Mouse (Mus musculus): ENCODE results near the gene Dnah10. TPM values are rescaled to one million over a fixed set of nuclear protein-coding genes. Genes with fewer than 3 reads are reported as not detected.

Gene Dnah10
- polyA plus RNA-seq (2011; ENCODE audit: insufficient read length, low read depth, missing spikeins): 0.25 and 0.30 TPM in 2 replicates

DNA sequence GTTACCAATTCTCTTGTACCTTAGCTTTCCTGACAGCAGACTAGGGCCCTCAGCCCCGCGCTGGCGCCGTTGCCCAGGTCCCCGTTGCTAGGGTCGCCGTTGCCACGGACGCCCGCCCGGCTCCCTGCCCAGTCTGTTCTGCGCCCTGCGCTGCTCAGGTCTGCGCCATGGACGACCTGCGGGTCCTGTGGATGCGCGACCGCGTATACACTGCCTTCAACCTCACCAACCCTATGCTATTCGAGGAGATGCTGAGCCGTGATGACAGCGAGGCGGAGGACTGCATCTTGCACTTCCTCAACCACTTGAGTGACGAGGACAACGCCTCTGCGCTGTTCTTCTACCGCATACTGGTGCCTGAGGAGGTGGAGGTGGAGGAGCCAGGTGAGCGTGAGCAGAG, at the start of gene Dnah10:
Gene Dnah10, plus strand, starts transcription at position 89 of the 400 bp plus-strand sequence.
- no peak for TF ChIP-seq CTCF (IDR thresholded peaks at IDR 0.05; ENCODE audit: borderline replicate concordance, insufficient read depth, low read length)
- no peak for TF ChIP-seq POLR2A (IDR thresholded peaks at IDR 0.05; ENCODE audit: low read depth, low read length)
- H3K27ac ChIP-seq (ENCODE audit: insufficient read depth, low read length): no peak within 1 kb of the TSS
- H3K4me1 ChIP-seq (ENCODE audit: control insufficient read depth, insufficient read depth, low read length): no peaks in the 10 kb centered on the region
- H3K4me3 ChIP-seq (ENCODE audit: insufficient read depth, low read length): no peak within 1 kb of the TSS

DNA sequence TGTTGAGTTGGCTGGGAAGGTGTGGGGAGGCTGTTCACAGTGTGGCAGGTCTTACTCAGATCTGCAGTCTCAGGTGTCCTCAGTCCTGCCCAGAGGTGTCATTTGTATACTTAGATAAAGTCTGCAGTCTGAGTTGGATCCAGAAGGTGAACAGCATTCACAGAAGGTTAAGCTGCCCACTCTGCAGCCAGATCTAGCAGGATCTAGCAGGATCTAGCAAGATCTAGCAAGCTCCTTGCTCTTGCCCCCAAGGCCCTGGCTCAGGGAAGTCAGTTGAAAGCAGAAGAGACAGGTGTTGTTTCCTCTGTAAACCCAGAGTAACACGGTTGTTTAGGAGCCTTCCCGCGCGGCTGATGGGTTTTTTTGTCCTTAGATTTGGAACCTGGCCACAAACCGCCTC, 11.1 kb upstream of the Dnah10 start:
- H3K4me3 ChIP-seq (ENCODE audit: insufficient read depth, low read length): no peak overlapping the region
- no peak for TF ChIP-seq POLR2A (IDR thresholded peaks at IDR 0.05; ENCODE audit: low read depth, low read length)
- TF ChIP-seq CTCF (IDR thresholded peaks at IDR 0.05; ENCODE audit: borderline replicate concordance, insufficient read depth, low read length): no peak

DNA sequence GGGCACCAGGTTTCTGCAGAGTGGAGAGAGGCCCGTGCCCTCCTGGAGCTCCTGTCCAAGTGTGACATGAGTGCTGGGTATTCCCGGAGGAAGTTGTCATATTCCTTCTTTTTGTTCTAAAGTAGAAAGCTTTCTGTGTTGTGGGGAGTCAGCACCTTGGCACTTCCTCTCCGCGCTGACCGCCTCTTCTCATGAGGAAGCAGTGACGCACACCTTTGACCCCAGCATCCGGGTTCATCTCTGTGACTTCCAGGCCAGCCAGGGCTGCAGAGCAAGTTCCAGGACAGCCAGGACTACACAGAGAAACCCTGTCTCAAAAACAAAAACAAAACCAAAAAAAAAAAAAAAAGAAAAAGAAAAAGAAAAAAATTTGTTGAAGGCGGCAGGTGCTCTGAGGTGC, 9.8 kb upstream of the Dnah10 start:
- H3K4me3 ChIP-seq (ENCODE audit: insufficient read depth, low read length): no peak overlapping the region
- TF ChIP-seq POLR2A (IDR thresholded peaks at IDR 0.05; ENCODE audit: low read depth, low read length): no peak
- no peak for TF ChIP-seq CTCF (IDR thresholded peaks at IDR 0.05; ENCODE audit: borderline replicate concordance, insufficient read depth, low read length)
- no peaks in the 10 kb centered on the region for H3K4me1 ChIP-seq (ENCODE audit: control insufficient read depth, insufficient read depth, low read length)
- H3K27ac ChIP-seq (ENCODE audit: insufficient read depth, low read length): no peak overlapping the region

More for the DNA sequence above, 11.1 kb upstream of the Dnah10 start:
- Histone ChIP-seq H3K27ac (ENCODE audit: insufficient read depth, low read length) (no peak overlapping the region), H3K4me1 (ENCODE audit: control insufficient read depth, insufficient read depth, low read length) (no peaks in the 10 kb centered on the region)

DNA sequence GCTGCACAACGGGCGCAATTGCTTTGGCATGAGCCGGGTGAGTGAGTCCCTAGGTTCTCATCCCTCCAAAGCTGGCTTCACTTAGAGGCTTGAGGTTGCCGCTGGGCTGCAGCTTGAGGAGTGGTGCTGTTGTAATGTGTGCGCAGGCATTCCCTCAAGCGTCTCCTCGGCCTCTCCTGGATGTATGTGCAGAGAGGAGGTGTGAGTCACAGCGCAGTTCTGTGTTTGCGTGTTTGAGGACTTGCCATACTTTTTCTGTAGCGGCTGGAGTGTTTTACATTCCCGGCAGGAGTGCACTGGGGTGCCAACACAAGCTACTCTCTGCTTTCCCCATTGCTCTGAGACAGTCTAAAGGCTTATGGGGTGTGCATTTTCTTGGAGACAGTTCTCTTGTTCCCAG, 6.9 kb upstream of the Dnah10 start:
- no peak for TF ChIP-seq POLR2A (IDR thresholded peaks at IDR 0.05; ENCODE audit: low read depth, low read length)
- TF ChIP-seq CTCF (IDR thresholded peaks at IDR 0.05; ENCODE audit: borderline replicate concordance, insufficient read depth, low read length): no peak
- no peak overlapping the region for H3K4me3 ChIP-seq (ENCODE audit: insufficient read depth, low read length)
- no peaks in the 10 kb centered on the region for H3K4me1 ChIP-seq (ENCODE audit: control insufficient read depth, insufficient read depth, low read length)

DNA sequence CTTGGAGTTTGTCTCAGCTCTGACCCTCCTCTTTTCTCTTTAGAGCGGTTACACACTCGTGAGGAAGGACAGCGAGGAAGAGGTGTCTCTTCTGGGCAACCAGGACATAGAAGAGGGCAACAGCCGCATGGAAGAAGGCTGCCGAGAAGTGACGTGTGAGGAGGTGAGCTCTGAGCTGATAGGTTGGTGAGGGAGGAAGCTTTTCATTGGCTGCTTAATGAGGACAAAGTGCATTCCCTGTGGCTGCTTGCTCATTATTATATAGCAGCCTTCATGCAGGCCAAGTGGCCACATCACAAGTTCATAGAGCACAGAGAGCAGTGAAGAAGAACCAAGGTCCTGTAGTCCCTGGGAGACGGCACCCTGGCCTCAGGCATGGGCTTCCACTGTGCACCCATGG, 6.5 kb upstream of the Dnah10 start:
- TF ChIP-seq CTCF (IDR thresholded peaks at IDR 0.05; ENCODE audit: borderline replicate concordance, insufficient read depth, low read length): no peak
- no peak for TF ChIP-seq POLR2A (IDR thresholded peaks at IDR 0.05; ENCODE audit: low read depth, low read length)
- H3K27ac ChIP-seq (ENCODE audit: insufficient read depth, low read length): no peak overlapping the region
- no peaks in the 10 kb centered on the region for H3K4me1 ChIP-seq (ENCODE audit: control insufficient read depth, insufficient read depth, low read length)
- H3K4me3 ChIP-seq (ENCODE audit: insufficient read depth, low read length): no peak overlapping the region

More for the DNA sequence above, 6.9 kb upstream of the Dnah10 start:
- H3K27ac ChIP-seq (ENCODE audit: insufficient read depth, low read length): no peak overlapping the region

DNA sequence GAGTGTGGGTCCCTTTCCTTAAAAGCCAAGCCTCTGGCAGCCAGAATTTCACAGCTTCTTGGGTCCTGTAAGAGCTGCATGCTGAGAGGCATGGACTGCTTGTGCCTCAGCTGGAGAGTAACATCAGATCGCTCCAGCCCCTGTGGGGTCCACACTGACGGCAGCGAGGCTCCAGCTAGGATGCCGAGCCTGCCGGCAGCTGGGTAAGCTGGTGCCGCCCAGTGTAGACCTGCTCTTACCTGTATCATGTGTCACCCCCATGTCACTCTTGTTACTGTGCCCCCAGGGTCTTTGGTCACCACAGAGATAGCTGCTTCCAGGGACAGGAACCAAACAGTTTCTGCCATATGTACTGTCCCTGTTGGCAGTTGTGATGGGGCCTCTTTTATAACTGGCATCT, 1.8 kb upstream of the Dnah10 start:
- Histone ChIP-seq H3K4me3 (ENCODE audit: insufficient read depth, low read length) (no peak overlapping the region), H3K27ac (ENCODE audit: insufficient read depth, low read length) (no peak overlapping the region), H3K4me1 (ENCODE audit: control insufficient read depth, insufficient read depth, low read length) (no peaks in the 10 kb centered on the region)
- TF ChIP-seq POLR2A (IDR thresholded peaks at IDR 0.05; ENCODE audit: low read depth, low read length) (no peak), CTCF (IDR thresholded peaks at IDR 0.05; ENCODE audit: borderline replicate concordance, insufficient read depth, low read length) (no peak)

DNA sequence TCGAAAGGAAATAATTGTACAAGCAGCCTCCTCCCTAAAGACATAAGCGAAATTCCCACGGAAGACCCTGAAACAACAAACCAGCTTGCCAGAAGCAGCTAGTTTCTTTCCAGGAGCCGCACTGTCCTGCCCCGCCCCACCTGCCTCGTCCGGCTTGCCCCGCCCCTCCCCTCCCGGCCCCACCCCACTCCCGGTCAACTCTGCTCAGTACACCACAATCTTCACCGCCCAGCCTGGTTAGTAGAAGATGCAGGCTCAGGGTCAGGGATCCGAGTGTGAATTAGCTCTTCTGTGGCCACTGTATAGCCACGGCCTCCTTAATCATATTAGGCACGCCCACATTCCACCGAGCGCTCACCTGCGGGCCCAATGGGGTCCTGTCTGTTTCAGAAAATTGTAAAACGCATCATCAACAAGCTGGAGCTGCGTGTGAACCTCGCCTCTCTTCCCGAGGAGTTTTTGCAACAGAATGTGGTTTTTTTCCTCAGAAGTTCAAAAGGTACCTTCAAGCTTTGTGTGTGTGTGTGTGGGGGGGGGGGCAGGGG, 4.8 kb downstream of the Dnah10 start:
- Histone ChIP-seq H3K4me3 (ENCODE audit: insufficient read depth, low read length) (no peak overlapping the region), H3K4me1 (ENCODE audit: control insufficient read depth, insufficient read depth, low read length) (no peaks in the 10 kb centered on the region), H3K27ac (ENCODE audit: insufficient read depth, low read length) (no peak overlapping the region)
- TF ChIP-seq CTCF (IDR thresholded peaks at IDR 0.05; ENCODE audit: borderline replicate concordance, insufficient read depth, low read length) (no peak), POLR2A (IDR thresholded peaks at IDR 0.05; ENCODE audit: low read depth, low read length) (no peak)

GRCm38 (mm10) chr5:124733961-124734360, 9.1 kb downstream of the Dnah10 start:
- no peak overlapping the region for H3K27ac ChIP-seq (ENCODE audit: insufficient read depth, low read length)
- TF ChIP-seq POLR2A (IDR thresholded peaks at IDR 0.05; ENCODE audit: low read depth, low read length): no peak
- TF ChIP-seq CTCF (IDR thresholded peaks at IDR 0.05; ENCODE audit: borderline replicate concordance, insufficient read depth, low read length): no peak

DNA sequence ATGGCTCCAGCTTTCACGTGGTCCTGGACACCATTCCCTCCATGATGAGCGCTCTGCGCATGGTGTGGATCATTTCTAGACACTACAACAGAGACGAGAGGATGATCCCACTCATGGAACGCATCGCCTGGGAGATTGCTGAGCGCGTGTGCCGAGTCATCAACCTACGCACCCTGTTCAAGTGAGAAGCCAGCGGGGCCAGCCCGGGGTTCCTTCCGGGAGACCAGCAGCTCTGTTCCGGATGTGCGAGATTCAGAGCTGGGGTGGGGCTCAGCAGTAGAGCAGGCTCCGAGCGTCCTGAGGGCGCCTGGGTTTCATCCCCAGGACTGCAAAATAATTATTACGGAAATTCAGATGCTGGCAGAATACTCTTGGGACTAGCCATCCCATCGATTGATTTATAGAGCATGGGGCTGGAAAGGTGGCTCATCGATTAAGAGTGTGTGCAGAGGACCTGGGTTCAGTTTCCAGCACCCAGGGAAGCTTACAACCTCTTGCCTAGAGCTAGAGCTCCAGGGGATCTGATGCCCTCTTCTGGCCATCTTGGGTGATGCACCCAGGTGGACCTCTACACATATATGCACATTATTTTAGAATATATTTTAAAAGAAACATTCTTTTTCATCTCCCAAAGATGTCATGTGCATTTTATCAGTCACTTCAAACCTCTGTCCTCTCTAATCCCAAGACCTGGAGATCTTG, 17.2 kb downstream of the Dnah10 start:
- Histone ChIP-seq H3K27ac (ENCODE audit: insufficient read depth, low read length) (no peak overlapping the region), H3K4me1 (ENCODE audit: control insufficient read depth, insufficient read depth, low read length) (no peaks in the 10 kb centered on the region), H3K4me3 (ENCODE audit: insufficient read depth, low read length) (no peak overlapping the region)
- TF ChIP-seq POLR2A (IDR thresholded peaks at IDR 0.05; ENCODE audit: low read depth, low read length): no peak
- TF ChIP-seq CTCF (IDR thresholded peaks at IDR 0.05; ENCODE audit: borderline replicate concordance, insufficient read depth, low read length): no peak

More at GRCm38 (mm10) chr5:124733961-124734360, 9.1 kb downstream of the Dnah10 start:
- no peak overlapping the region for H3K4me3 ChIP-seq (ENCODE audit: insufficient read depth, low read length)
- H3K4me1 ChIP-seq (ENCODE audit: control insufficient read depth, insufficient read depth, low read length): no peaks in the 10 kb centered on the region

GRCm38 (mm10) chr5:124743841-124744240, 19.0 kb downstream of the Dnah10 start:
- Histone ChIP-seq H3K4me3 (ENCODE audit: insufficient read depth, low read length) (no peak overlapping the region), H3K27ac (ENCODE audit: insufficient read depth, low read length) (no peak overlapping the region), H3K4me1 (ENCODE audit: control insufficient read depth, insufficient read depth, low read length) (no peaks in the 10 kb centered on the region)
- no peak for TF ChIP-seq POLR2A (IDR thresholded peaks at IDR 0.05; ENCODE audit: low read depth, low read length)
- no peak for TF ChIP-seq CTCF (IDR thresholded peaks at IDR 0.05; ENCODE audit: borderline replicate concordance, insufficient read depth, low read length)
